Mouse (Mus musculus): ENCODE data around the gene Gm5346. TPM values are rescaled to one million over a fixed set of nuclear protein-coding genes. Genes with fewer than 3 reads are reported as not detected.

The Gm5346 gene
- not detected in 4 replicates for total RNA-seq (2023)

GRCm38 (mm10) chr8:43627176-43627575 is at the start of gene Gm5346:
Gm5346 (minus strand) TSS chr8:43627276.

GRCm38 (mm10) chr8:43576607-43577006 is 50.5 kb downstream of the Gm5346 start, which contains the start of gene Adam26a:
Adam26a (minus strand) TSS chr8:43576707.

Other genes with a start within 250 kb of the Gm5346 start
- gene Adam26b, start 99.2 kb downstream of the Gm5346 start, total RNA-seq (2023): not detected in 4 replicates
- gene Adam26a, start 50.6 kb downstream of the Gm5346 start, total RNA-seq (2023): not detected in 4 replicates
- gene Adam34, start 82.8 kb upstream of the Gm5346 start, total RNA-seq (2023): not detected in 4 replicates

All from B cell, adult 62 days (primary cell).